ENCODE assay signal across 8 mouse cellular contexts in genomic region chr9:96630571-96631388, GRCm38 (mm10). TPM values are rescaled to one million over a fixed set of nuclear protein-coding genes. Genes with fewer than 3 reads are reported as not detected.
A peak's percentile ranks its signal among the peaks of the same experiment; 100 is the strongest.
DNase-seq lines count a peak whose midpoint lies in the region; ATAC-seq and TF ChIP-seq lines count a peak whose summit lies in the region.

No protein-coding gene starts in this region.

- no peaks in the 10 kb centered on the region for H3K9me3 ChIP-seq in intestine, embryonic 15.5 days
- no peaks in the 10 kb centered on the region for H3K9me3 ChIP-seq in liver, embryonic 11.5 days (ENCODE audit: control insufficient read depth, low read length)

- peak overlapping the region; percentile 93 for H3K4me3 ChIP-seq in intestine, embryonic 15.5 days (replicated peaks)
- peak overlapping the region; percentile 90 for H3K4me3 ChIP-seq in liver, embryonic 11.5 days (ENCODE audit: low read depth, low read length)
- peak overlapping the region; percentile 26 for H3K4me3 ChIP-seq in myocyte

- H3K4me1 ChIP-seq in intestine, embryonic 15.5 days (replicated peaks): peaks cover 19% of the 10 kb centered on the region
- peaks cover 17% of the 10 kb centered on the region for H3K4me1 ChIP-seq in liver, embryonic 11.5 days (replicated peaks; ENCODE audit: control insufficient read depth, insufficient read depth, low read length)

- no peaks in the 10 kb centered on the region for H3K27me3 ChIP-seq in intestine, embryonic 15.5 days (replicated peaks)
- peaks cover 4% of the 10 kb centered on the region; the same call in 1 of the 2 replicates for H3K27me3 ChIP-seq in liver, embryonic 11.5 days (replicated peaks; ENCODE audit: control insufficient read depth, insufficient read depth, low read length)
- no peaks in the 10 kb centered on the region for H3K27me3 ChIP-seq in myocyte (ENCODE audit: control insufficient read depth, insufficient read depth, insufficient read length)
- H3K27me3 ChIP-seq in splenic B cell, adult 2 months (ENCODE audit: control insufficient read depth, insufficient read depth, low read length, poor library complexity, severe bottlenecking): no peaks in the 10 kb centered on the region

- ATAC-seq in common myeloid progenitor, adult 5-6 weeks (replicated peaks; ENCODE audit: low read depth, poor library complexity, severe bottlenecking): peak; percentile 12; the same call in 1 of the 2 replicates
- peak; percentile 85 for ATAC-seq in intestine, embryonic 15.5 days
- peak; percentile 73 for ATAC-seq in liver, embryonic 11.5 days (replicated peaks; ENCODE audit: low FRiP score)

- DNase-seq in urinary bladder, adult 18-20 months (ENCODE audit: low spot score in 2 of 2): peak; percentile 31 to 71
- DNase-seq in urinary bladder, postnatal 10 days (ENCODE audit: low spot score): no peak
- DNase-seq in gastrocnemius, postnatal 4 days (ENCODE audit: low spot score in 2 of 2): peak; percentile 30 to 57
- peak; percentile 76 for DNase-seq in liver, embryonic 11.5 days (ENCODE audit: low spot score)
- DNase-seq in splenic B cell, adult 2 months (ENCODE audit: low read depth, low spot score): peak; percentile 87

- TF ChIP-seq POLR2A in myocyte (IDR thresholded peaks at IDR 0.05; ENCODE audit: insufficient read length, low read depth): no peak

- peak overlapping the region; percentile 79 for H3K4me2 ChIP-seq in intestine, embryonic 15.5 days (replicated peaks)
- H3K4me2 ChIP-seq in liver, embryonic 11.5 days: peak overlapping the region; percentile 93
- peak overlapping the region; percentile 86 for H3K4me2 ChIP-seq in myocyte (ENCODE audit: low read depth)

- peak overlapping the region; percentile 96 for H3ac ChIP-seq in myocyte (ENCODE audit: control insufficient read depth, insufficient read length)

- under 1% methylated on average over 75 of the region's 105 CpGs for WGBS in intestine, embryonic 15.5 days
- WGBS in liver, embryonic 11.5 days: under 1% methylated on average over 67 of the region's 105 CpGs

- H3K79me2 ChIP-seq in myocyte (ENCODE audit: control insufficient read depth, insufficient read depth): peaks cover 22% of the 10 kb centered on the region

- H3K36me3 ChIP-seq in intestine, embryonic 15.5 days: no peaks in the 10 kb centered on the region
- H3K36me3 ChIP-seq in liver, embryonic 11.5 days (ENCODE audit: control insufficient read depth, insufficient read depth, low read length): no peaks in the 10 kb centered on the region
- no peaks in the 10 kb centered on the region for H3K36me3 ChIP-seq in myocyte (ENCODE audit: control insufficient read depth, insufficient read depth)
- H3K36me3 ChIP-seq in splenic B cell, adult 2 months (ENCODE audit: control insufficient read depth, insufficient read depth, low read length, poor library complexity, severe bottlenecking): no peaks in the 10 kb centered on the region

- H3K27ac ChIP-seq in intestine, embryonic 15.5 days: peak overlapping the region; percentile 98
- peak overlapping the region; percentile 88 for H3K27ac ChIP-seq in liver, embryonic 11.5 days (ENCODE audit: low read depth, low read length)

- H3K9ac ChIP-seq in intestine, embryonic 15.5 days: peak overlapping the region; percentile 94
- peak overlapping the region; percentile 97 for H3K9ac ChIP-seq in liver, embryonic 11.5 days (ENCODE audit: low read depth, low read length)

TF ChIP-seq in myocyte, 11 proteins besides CTCF, POLR2A, EP300 and RAD21:
- no peak for TF ChIP-seq REST (IDR thresholded peaks at IDR 0.05; ENCODE audit: insufficient read depth, insufficient read length)
- TF ChIP-seq MAX (IDR thresholded peaks at IDR 0.05; ENCODE audit: low read depth): no peak
- TF ChIP-seq POLR2AphosphoS2 (IDR thresholded peaks at IDR 0.05; ENCODE audit: insufficient read length, low read depth): no peak
- TF ChIP-seq TCF12 (IDR thresholded peaks at IDR 0.05; ENCODE audit: insufficient read depth, poor library complexity, severe bottlenecking): no peak
- peak in 1 of 3 experiments; percentile 24 for TF ChIP-seq MYOD1 (IDR thresholded peaks at IDR 0.05; ENCODE audit: control insufficient read depth in 1 of 3, insufficient read length in 2 of 3, low read depth in 2 of 3)
- TF ChIP-seq E2F4 (IDR thresholded peaks at IDR 0.05; ENCODE audit: insufficient read depth): no peak
- no peak for TF ChIP-seq TCF3 (IDR thresholded peaks at IDR 0.05; ENCODE audit: insufficient read length, low read depth)

RNA-seq across cellular contexts. Expression of gene Rasa2, which starts 0.6 kb away (rescaled TPM):
- 5.5 and 11.3 TPM in 2 replicates for total RNA-seq in common myeloid progenitor, adult 5-6 weeks (2017)
- total RNA-seq in gastrocnemius, postnatal 4 days (2021): 1 to 10 TPM; 9.7 to 9.8 TPM
- 16.4 and 17.1 TPM in 2 replicates for polyA plus RNA-seq in intestine, embryonic 15.5 days (2015; fragmentation: Nextera tagmentation; extraction: Ambion mirVana)
- polyA plus RNA-seq in liver, embryonic 11.5 days (2014; fragmentation: Nextera tagmentation; extraction: Ambion mirVana): 9.5 and 9.7 TPM in 2 replicates
- 1.2 TPM for polyA plus RNA-seq in myocyte (2012; fragmentation: generic; extraction: Trizol)

Comparison
In these comparisons a context has a peak if more than half of its experiments do, and no peak if none do; other contexts are left out.
1. ATAC-seq: peak in every context shown above with its lines; median percentile 85 in intestine, embryonic 15.5 days; 73 in liver, embryonic 11.5 days; 12 in common myeloid progenitor, adult 5-6 weeks.
2. H3K4me3 ChIP-seq: peak in every context shown above with its lines; median percentile 93 in intestine, embryonic 15.5 days; 90 in liver, embryonic 11.5 days; 26 in myocyte.